Mouse (Mus musculus): ENCODE data around the gene Bhlhe40.
A peak's percentile ranks its signal among the peaks of the same experiment; 100 is the strongest.

Gene Bhlhe40

DNA sequence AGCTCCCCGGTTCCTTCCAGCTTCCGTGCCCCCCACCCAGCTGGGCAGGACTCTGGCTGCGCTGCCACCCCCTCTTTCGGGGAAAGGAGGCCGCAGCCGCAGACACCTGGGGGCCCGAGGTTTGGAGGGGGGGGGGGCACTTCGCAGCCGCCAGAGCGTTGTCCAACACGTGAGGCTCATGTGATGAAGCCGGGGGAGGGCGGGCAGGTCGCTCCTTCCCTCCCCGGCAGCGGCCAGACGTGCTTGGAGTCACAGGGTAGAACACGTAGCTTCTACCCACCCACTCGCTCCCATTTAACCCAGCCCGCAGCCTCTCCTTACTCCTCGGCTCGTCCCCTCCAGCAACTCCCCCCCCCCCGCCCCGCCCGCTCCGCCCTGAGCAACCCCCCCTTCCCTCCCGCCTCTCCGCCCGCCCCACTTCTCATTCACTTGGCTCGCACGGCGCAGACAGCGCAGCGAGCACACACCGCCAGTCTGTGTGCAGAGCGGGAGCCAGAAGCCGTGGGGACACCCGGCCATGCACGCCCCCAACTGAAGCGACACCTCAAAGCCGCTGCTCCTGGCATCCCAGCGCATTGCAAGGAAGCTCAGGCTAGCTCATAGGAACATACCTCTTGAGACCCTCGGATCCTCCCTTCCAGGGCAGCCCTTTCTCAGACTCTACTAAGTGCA is at the start of gene Bhlhe40:
TSS of gene Bhlhe40 (plus strand) at position 424 of the 672 bp plus-strand sequence.
- DNase-seq (ENCODE audit: low spot score) = peak; percentile 88

DNA sequence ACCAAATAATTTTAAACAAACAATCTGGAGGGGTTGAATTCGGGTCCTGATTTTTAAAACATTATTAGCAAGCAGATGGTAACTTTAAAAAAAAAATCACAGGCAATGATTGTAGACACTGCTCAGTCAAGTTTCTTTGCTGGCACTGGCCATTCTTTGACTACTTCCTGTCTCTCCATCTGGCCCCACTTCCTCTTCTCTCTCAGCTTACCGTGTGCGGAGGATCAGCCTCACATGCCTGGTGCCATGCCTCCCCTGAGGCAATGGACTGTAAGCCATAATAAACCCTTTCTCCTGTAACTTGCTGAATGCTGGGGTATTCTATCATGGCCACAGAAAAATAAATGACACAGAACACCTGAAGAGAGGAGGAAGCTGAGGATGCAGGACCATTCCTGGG is 48.8 kb upstream of the Bhlhe40 start:
- DNase-seq (ENCODE audit: low spot score) = no peak

DNA sequence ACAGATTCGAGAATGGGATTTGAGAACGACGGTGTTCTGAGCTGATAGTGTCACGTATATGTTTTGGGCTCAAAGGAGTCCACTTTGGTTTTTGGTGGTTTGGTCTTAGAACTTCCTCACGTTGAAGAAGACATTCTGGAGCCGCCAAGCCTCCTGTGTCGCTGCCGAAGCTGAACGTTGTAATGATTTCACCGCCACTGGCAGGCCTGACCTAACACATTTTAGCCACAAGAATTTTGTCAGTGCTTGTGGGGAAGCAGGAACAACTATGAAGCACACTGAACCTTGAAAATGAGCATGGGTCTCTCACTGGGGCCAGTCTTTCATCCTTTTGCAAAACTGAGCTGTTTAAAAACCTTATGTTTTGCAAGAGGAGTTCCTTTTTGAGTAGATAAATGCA is 42.4 kb upstream of the Bhlhe40 start:
- DNase-seq (ENCODE audit: low spot score) = no peak

DNA sequence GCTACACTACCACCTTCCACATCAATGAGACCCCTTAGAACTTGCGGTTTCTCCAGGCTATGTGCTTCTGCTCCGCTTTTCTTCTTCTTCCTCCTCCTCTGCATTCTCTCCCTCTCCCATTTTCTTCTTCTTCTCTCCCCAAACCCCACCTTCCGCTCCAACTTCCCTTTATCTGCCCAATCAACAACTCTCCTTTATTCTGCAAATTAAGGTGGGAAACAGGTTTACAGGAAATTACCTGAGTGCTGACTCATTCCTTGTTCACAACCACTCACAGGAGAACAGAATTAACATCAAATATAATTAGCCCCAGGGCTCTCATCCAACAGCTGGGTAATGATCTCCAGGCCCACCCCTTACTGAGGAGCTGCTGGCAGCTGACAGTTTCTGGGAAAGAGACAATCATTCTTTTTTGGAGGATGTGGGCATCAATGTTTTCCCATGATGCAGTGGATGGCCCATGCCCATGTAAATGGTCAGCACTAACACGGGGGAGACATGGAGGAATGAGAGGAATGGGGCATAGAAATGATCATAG is 37.3 kb upstream of the Bhlhe40 start:
- no peak for DNase-seq (ENCODE audit: low spot score)

DNA sequence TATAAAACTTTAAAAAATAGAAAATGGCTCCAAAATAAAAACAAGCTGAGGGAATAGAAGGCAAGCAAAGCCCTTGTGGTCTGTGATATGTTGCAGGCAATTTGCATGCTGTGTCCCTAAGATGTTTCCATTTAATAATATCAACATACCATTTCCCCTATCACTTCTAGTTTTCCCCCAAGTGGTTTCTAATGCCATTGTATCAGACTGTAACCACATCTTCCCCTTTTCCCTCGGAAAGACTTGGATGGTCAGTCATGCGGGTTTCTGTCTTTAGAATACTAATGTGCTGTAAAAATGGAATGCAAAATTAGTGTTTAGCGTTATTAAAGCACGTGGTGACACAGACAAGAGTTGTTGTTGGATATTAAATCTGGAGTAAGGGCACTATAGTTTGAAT is 35.5 kb upstream of the Bhlhe40 start:
- no peak for DNase-seq (ENCODE audit: low spot score)

DNA sequence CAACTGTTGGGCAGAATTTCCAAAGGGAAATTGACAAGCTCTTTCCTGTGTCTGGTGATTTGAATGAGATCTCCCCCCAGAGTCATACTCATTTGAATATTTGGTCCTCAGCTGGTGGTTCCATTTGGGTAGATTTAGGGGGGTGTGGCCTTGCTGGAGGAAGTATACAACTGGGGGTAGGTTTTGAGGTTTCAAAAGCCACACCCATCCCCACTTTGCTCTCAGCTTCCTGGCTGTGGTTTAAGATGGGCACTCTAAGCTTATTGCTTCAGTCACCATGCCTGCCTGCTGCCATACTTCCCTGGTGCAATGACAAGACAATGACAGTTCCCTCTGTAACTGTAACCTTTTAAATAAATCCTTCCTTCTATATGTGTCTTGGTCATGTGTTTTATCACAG is 29.7 kb upstream of the Bhlhe40 start:
- no peak for DNase-seq (ENCODE audit: low spot score)

DNA sequence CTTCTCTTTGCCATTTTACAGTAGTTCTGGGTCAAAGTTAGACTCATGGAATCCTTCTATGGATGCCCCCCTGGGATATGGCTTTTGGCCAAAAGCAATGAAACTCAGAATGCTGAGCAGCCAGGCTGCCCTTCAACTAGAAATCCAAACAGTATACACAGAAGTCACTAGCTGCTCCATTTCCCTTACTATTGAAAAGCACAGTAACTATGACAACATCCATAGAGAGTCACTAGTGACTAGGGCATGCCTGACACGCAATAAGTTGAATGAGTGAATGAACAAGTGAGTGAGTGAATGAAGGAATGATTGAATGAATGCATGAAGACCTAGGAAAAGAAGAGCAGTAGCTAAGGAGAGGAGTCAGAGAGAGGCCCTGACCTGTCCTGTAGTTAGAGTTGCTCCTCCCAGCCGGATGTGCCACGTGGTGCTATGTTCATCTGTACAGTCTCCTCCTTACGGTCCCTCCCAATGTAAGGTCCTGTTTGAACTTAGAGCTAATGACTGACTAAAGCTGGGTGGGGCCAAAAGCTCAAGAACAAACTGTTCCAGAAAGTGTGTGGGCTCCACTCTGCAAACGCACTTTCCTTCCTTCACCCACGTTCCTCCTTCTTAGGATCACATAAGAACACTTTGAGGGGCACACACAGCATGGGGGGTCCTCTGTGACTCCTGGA is 22.1 kb upstream of the Bhlhe40 start:
- no peak for DNase-seq (ENCODE audit: low spot score)

DNA sequence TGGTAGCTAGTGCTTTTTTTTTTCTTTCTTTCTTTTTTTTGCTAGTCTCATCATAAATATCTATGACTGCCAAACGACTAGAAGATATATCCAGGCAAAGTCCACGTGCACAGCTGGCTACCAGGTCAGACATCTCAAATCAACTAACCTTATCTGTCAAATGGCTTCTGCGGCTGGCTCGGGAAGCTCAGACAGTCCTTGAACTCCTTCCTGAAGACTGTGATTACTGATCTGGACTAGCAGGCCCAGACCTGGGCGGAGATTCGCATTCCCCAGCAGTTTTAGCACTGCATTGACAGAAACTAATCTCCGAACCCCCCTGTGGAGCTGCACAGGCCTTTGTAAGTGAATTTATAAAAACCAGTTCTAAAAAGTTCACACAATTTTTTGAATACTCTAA is 18.4 kb upstream of the Bhlhe40 start:
- no peak for DNase-seq (ENCODE audit: low spot score)

DNA sequence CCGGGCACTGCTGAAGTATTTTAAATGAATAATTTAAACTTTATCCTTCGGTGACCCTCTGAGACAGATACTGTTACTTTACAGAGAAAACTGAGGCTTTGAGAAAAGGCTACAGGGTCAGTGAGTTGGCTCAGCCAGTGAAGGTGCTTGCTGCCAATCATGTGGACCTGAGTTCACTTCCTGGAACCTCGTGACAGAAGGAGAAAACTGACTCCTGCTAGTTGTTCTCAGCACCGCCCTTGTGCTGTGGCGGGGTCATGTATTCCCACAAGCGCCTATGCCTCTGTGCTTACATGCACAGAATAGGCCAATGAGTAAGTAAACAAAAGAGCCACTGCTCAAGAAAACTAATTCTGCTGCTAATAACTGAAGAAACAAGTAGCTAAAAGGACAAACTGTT is 17.4 kb upstream of the Bhlhe40 start:
- DNase-seq (ENCODE audit: low spot score) = no peak

DNA sequence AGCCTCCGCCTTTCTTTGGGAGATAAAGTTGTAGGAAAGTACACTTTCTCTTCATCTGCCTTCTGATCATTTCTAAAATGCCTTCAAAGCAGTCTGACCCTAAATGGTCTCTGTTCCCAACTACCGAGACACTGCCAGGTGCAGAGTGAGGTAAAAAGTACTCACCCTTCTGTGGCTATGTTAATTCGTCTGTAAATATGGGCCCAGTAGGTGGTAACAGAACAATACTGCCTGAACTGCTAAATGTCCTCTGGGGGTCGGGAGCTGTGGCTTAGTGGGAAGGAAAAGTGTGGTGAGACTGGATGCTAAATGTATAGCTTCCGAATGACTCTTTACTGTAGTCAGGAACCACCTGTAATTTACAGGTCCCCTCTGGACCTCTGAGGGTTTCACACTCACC is 16.1 kb upstream of the Bhlhe40 start:
- no peak for DNase-seq (ENCODE audit: low spot score)

DNA sequence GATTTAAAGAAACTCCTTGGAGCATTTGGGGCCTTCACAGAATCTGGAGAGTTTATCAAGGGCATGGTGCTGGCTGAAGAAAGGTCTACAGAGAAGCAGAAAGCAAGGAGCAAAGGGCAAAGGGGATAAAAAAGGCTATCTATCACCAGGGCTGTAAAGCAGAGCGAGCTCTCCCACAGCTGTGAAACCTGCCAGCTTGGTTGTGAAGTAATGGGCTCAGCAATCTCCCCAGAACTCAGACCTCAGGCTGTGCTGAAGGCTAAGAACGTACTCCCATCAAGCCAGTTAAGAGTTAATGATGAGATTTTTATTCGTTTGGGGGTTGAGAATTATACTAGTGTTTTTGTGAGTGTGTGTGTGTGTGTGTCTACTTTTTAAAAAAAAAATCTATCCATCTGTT is 13.3 kb upstream of the Bhlhe40 start:
- DNase-seq (ENCODE audit: low spot score) = no peak

DNA sequence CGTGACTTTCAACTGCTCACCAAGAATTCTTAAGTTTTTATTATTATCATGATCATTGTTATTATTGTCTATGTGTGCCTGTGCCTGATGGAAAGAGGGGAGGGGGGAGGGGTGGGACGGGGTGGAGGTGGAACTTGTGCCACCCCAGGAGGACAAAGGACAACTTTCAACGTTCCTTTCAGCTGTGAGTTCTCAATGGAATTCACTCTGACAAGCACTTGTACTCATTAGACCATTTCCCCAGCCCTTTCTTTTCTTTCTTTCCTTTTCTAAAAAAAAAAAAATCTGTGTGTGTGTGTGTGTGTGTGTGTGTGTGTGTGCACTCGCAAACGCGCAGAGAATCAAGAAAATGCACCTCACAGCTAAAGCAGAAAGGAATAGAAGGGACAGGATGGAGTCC is 12.4 kb upstream of the Bhlhe40 start:
- DNase-seq (ENCODE audit: low spot score) = no peak

DNA sequence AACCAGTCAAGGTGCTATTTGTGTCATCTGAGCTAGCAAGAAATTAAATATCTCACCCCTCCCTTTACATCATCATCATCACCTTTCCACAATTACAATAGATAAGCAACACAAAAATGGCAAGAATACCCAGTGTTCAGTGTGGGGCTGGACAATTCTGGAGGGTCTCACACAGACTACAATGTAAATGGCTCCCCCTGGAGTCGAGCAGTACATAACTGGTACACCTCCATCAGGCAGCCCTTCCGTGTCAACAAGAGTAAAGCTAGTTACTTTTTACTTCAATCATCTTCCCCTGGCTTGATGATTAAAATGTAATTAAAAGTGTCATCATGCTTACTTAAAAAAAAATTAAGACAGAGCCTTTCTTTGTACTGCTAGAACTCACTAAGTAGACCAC is 4.6 kb upstream of the Bhlhe40 start:
- DNase-seq (ENCODE audit: low spot score) = no peak

DNA sequence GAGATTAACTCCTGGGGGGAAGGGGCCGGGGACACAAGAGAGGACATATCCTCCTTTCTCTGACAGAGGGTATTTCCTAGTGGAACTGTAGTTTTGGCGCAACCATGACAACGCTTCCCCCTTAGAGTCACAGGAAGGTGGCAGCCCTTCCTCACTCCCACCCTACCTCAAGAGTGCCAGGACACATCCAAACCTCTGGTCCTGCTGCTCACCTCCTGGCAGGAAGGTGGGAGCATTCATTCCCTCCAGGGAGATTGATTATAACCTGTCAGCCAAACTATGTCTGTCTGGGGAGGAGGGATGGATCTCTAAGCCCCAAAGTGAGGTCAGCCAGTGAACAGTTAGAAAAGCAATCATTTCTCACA is 2.4 kb upstream of the Bhlhe40 start:
- DNase-seq (ENCODE audit: low spot score) = no peak

DNA sequence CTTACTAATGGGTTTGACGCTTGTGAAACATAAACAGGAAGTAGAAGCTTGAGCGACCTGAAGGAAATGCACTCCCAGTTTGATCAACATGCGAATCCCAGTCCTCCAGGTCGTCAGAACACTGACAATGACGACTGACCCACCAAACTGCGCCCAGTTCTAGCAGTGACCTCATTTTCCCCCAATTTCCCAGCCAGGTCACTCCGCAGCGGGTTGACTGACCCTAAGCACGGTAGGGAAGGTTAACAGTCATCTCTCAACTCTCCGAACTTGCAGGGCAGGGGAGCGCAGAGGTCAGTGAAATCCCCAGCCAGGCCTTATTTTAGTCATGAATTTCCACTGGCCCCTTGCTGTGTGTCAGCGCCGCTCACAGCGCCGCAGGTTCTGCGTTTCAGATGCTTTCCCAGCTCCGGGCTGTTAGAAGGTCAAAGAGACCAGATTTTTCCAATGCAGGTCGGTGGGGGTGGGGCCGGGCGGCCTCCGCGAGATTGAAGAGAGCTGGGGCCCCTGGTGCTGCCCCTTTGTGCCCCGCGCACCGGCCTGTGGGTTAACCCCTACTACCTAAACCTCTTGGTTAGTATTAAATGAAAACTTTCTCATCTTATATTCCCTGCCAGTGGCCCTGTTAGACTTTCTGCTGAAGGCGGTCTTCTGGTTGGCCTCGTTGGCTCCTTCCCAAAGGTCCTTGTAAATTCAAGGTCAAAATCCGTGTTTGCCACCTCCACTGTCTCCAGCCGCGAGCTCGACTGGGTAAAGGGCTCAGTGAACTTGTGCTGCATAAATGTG is 1.8 kb upstream of the Bhlhe40 start:
- DNase-seq (ENCODE audit: low spot score) = peak; percentile 37

DNA sequence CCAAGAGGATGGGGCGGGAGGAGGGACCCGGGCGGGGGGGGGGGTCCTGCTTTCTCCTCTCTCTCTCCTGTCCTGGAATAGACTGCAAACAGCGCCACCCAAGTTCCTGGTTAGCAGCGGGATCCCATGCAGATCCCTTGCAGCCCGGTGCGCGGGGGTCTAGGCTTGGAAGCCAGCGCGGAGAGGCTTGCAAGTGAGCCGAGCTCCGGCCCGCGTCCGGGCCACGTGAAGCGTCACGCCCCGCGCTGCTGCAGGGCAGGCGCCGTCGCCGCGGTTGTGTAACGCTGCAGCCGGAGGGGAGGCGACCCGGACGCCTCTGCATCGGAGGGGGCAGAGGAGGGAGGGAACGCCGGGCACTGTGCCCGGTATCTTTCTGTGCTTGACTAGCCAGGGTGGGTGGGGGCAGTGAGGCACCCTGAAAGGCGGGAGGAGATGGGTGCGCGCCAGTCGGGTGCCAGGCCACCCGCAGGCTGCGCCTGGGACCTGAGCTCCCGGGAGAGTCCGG is 1.2 kb upstream of the Bhlhe40 start:
- peak; percentile 90 for DNase-seq (ENCODE audit: low spot score)

DNA sequence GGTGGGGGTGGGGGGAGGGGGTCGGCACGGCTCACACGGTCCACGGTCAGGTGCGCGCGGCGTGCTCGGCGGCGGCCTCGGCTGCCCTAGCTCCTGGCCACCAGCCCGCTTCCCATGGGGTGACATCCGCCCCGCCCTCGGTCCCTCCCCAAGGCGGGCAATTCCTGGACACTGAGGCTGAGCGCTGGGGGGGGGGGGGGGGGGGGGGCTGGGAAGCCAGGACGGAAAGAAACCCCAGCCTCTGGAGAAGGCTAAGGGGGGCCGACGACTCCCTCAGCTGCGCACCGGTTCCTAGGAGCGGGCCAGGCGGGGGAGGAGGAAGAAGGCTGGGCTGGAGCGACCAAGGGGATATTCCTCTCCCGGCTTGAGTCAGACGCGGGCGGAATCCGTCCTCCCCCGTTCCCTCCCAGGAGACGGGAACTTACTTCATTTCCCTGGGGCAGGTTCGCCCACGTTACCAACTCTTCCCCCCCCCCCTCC is 663 bp upstream of the Bhlhe40 start:
- peak; percentile 86 for DNase-seq (ENCODE audit: low spot score)

DNA sequence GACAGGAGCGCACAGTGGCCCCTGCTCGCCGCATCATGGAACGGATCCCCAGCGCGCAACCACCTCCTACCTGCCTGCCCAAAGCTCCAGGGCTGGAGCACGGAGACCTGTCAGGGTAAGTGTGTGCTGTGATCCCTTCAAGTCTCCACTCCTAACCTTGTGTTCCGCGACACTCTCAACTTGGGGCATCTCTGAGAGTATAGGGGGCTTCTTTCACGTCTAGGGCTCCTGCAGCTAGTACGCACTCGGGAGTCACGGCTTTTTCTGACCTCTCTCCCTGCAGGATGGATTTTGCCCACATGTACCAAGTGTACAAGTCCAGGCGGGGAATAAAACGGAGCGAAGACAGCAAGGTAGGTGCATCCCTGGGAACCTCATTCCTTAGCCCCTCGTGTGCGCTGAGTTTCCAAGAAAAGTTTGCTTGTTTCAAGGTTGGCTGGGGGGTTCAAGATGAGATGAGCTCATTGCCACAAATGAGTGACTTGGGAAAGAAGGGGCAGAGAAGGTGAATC is 505 bp downstream of the Bhlhe40 start:
- no peak for DNase-seq (ENCODE audit: low spot score)

DNA sequence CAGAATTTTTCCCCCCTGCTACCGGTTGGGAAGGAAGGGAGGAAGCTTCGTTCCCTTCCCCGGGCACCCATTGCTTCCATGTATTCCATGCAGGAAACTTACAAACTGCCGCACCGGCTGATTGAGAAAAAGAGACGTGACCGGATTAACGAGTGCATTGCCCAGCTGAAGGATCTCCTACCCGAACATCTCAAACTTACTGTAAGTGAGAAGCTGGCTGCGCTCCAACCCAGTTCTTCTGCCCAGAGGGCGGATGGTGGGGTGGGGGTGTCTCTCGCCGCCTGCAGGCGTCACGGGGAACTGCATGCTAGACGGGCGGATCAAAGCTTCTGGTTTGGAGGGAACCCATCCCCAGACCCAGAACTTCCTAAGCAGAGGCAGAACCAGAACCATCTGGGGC is 983 bp downstream of the Bhlhe40 start:
- DNase-seq (ENCODE audit: low spot score) = peak; percentile 75

DNA sequence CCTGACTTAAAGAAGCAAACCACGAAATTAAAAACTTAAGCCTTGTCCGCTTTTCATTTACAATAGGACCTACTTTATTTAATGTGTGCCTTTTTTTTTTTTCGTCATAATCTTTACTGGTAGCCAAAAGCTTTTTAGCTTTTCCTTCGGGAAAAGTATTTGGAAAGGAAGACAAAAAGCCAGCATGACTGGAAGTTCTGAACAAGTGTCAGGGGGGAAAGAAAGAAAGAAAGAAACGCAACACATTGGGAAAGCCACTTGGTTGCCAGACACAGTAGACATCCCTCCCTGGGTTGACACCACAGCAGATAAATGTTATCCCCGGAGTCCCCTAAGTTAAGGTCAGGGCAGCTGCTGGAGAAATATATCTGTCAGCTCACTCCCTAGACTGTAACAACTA is 1.5 kb downstream of the Bhlhe40 start:
- no peak for DNase-seq (ENCODE audit: low spot score)

DNA sequence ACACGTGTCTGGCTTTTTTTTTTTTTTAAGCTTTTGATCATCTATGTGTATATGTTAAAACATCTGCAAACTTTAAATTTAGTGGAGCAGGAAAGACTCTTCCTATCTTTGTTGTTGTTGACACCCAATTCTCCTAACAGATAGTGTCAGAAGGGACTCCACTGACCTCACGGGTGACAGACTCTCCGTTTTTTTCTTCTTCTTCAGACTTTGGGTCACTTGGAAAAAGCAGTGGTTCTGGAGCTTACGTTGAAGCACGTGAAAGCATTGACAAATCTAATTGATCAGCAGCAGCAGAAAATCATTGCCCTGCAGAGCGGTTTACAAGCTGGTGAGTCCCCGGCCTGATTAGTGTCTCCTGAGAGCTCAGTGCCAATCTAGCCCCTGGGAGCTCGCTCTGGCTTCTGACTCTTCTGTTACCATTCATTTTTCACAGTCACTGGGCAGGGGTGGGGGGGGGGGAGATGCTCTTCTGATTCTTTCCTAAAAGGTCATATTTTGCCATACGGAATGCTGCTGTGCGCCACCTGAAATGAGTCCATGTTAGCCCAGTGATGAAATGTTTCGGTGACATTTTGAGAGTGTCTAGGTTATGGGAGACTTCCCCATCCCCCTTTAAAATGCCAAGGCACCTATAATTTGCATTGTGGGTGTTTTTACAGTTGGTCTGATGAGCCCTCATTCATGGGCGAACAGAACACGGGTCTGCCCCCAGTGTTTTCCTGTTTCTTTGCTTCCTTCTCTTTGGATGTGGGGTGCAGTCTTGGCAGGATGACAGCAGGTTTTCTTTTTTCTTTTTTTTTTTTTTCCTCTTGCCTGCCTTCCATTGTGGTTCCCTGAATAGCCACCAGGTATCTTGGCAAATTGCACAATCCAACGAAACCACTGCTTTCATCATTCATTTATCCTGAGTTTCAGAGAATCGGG is 2.1 kb downstream of the Bhlhe40 start:
- no peak for DNase-seq (ENCODE audit: low spot score)

Measured in testis, postnatal 14 days (tissue).